Mouse (Mus musculus) forelimb bud, embryonic 11.5 days (tissue): ENCODE data around the gene Gm17026.
"Not testable (repeated sequence)": the region's sequence is repeated elsewhere in the genome, so short reads cannot be mapped to it uniquely, and the experiment has no call there.

Source experiments
- DNase-seq: peaks from one replicate; pipeline ENCODE4 v3.0.0-alpha.2; 2012; ENCODE audit warnings: low read depth, low spot score

Gm17026 gene

GRCm38 (mm10) chr14:42259948-42260347 lies at the start of gene Gm17026:
Gene Gm17026, minus strand, starts transcription at chr14:42260048.
- not testable (repeated sequence) for DNase-seq

GRCm38 (mm10) chr14:42297258-42297657 lies 37.4 kb upstream of the Gm17026 start, which contains the start of gene Gm9611:
Gene Gm9611, minus strand, starts transcription at chr14:42297358.
- DNase-seq, result not testable (repeated sequence)

GRCm38 (mm10) chr14:42216766-42217537 lies 42.9 kb downstream of the Gm17026 start:
- DNase-seq, result peak; percentile 0
